Mouse (Mus musculus): ENCODE measurements around the gene Lnpep.

DNA sequence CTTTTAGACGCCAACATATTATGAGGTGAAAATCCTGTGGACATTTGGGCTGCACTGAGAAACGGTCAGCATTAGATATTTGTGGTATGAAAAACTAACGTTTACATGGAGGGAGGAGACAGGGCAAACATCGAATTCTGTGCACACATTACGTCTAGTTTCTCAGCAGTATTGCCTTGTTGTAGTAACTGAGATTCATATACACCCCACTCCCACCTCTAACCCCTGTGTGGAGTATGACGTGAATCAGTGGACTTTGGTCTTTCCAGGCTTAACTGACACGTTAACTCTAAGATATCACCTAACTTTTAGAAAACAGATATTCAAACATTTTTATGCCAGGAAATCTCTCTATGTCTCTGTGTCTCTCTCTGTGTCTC is 133.2 kb downstream of the Lnpep start:
- TF ChIP-seq GATA1 (IDR thresholded peaks at IDR 0.05; ENCODE audit: borderline replicate concordance, low read length) (no peak), FLI1 (IDR thresholded peaks at IDR 0.05; ENCODE audit: low read length) (no peak)

Data from megakaryocyte, embryonic 14.5 days (primary cell).